Mouse (Mus musculus) C2C12 (cell line): ENCODE measurements around the gene Mras.

Experiments used
- CTCF ChIP-seq: IDR thresholded peaks from one replicate; pipeline ENCODE4 v1.5.1; 2011; ENCODE audit not compliant: control insufficient read depth, insufficient read depth, insufficient read length
- USF1 ChIP-seq: IDR thresholded peaks from one replicate; pipeline ENCODE4 v1.6.1; 2011; ENCODE audit warnings: low read depth, mild to moderate bottlenecking, control low read depth, moderate library complexity

DNA sequence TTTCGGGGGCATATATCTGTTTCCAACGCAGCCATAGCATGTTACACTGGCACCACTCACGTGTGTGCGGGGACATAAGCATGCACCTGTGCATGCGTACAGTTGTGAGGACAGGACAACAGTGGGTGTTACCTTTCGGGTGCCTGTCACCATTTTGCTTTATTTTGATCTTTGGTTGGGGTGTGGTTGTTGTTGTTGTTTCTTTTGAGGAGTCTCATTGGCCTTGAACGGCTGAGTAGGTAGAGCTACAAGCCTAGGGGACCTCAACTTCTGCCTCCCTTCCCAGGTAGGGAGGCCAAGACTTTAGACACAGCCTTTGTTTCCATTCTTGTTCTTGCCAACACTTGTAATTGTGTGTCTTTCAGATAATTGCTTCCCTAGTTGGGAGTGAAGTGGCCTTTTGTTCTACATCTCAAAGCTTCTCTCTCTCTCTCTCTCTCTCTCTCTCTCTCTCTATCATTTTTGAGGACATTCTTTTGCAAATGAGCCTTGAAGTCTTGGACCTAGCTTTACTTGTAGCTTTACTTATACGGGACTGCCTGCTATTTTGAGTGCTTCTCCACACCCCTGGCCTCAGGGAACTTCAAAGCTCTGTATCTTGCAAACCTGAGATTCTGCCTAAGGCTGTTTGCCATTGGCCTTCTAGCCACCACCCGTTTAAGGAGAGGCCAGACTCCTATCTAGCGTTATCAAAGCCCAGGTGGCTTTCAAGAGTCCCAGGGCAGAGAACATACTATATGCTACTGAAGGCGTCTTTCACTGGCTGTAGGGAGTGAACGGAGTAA is 792 bp upstream of the Mras start:
- TF ChIP-seq CTCF: no peak
- TF ChIP-seq USF1: no peak
